Mouse (Mus musculus) heart, embryonic 14.5 days (tissue): ENCODE measurements around the gene Palld. TPM values are rescaled to one million over a fixed set of nuclear protein-coding genes. Genes with fewer than 3 reads are reported as not detected.

Experiments
- ATAC-seq: fragments of 200-750 bp; cut with Nextera tagmentation; 2 replicates; pipeline ENCODE4 v1.8.0; 2017; ENCODE audit warnings: low read depth, moderate TSS enrichment; ENCODE audit not compliant: insufficient number of reproducible peaks, insufficient read depth, low FRiP score
- H3K27ac ChIP-seq, 2 experiments: fragments of 200-500 bp in 1 of 2; fragments of 300-500 bp in 1 of 2; sonication (generic) in 1 of 2; replicated peaks in 1 of 2; 2 replicates each; pipeline ENCODE4 v1.5.1; 2012 to 2014; ENCODE audit warnings: low read depth in 2 of 2, low read length in 2 of 2, control low read depth in 1 of 2, mild to moderate bottlenecking in 1 of 2, mixed read lengths in 1 of 2; ENCODE audit not compliant: control insufficient read depth in 1 of 2, insufficient read depth in 1 of 2
- H3K27me3 ChIP-seq: fragments of 300-500 bp; sonication (generic); 2 replicates; pipeline ENCODE4 v1.6.1; 2014; ENCODE audit warnings: mild to moderate bottlenecking, low read length, control low read depth; ENCODE audit not compliant: control insufficient read depth, insufficient read depth
- H3K36me3 ChIP-seq: fragments of 300-500 bp; sonication (generic); 2 replicates; pipeline ENCODE4 v1.6.1; 2014; ENCODE audit warnings: mild to moderate bottlenecking, control low read depth, low read length, mixed read lengths; ENCODE audit not compliant: control insufficient read depth, insufficient read depth
- H3K4me1 ChIP-seq, 2 experiments: fragments of 200-500 bp in 1 of 2; fragments of 300-500 bp in 1 of 2; sonication (generic) in 1 of 2; 2 replicates each; pipeline ENCODE4 v1.6.1; 2012 to 2014; ENCODE audit warnings: low read length in 2 of 2, control low read depth in 1 of 2, mixed read lengths in 1 of 2; ENCODE audit not compliant: control insufficient read depth in 2 of 2, insufficient read depth in 2 of 2
- H3K4me2 ChIP-seq: fragments of 300-500 bp; sonication (generic); 2 replicates; pipeline ENCODE4 v1.6.1; 2014; ENCODE audit warnings: mild to moderate bottlenecking, low read length
- H3K4me3 ChIP-seq, 2 experiments: fragments of 200-500 bp in 1 of 2; fragments of 300-500 bp in 1 of 2; sonication (generic) in 1 of 2; 2 replicates each; pipeline ENCODE4 v1.5.1; 2012 to 2014; ENCODE audit warnings: low read length in 2 of 2, mild to moderate bottlenecking in 2 of 2, control low read depth in 1 of 2, low read depth in 1 of 2, moderate library complexity in 1 of 2; ENCODE audit not compliant: control insufficient read depth in 1 of 2, insufficient read depth in 1 of 2
- H3K9ac ChIP-seq: fragments of 300-500 bp; sonication (generic); 2 replicates; pipeline ENCODE4 v1.6.1; 2014; ENCODE audit warnings: mild to moderate bottlenecking, low read length
- H3K9me3 ChIP-seq: fragments of 300-500 bp; sonication (generic); 2 replicates; pipeline ENCODE4 v1.6.1; 2016; ENCODE audit warnings: low read length, control low read depth; ENCODE audit not compliant: control insufficient read depth
- WGBS: fragments of 180-500 bp; shearing (Covaris S2); extraction: QIAGEN DNeasy Blood & Tissue Kit; methylation state at CpG from one replicate; pipeline ENCODE4 v1.1.7; 2014; 5-methylcytosine and 5-hydroxymethylcytosine counted together
- polyA plus RNA-seq: library from polyadenylated mRNA; unstranded; fragments of >200 nt; fragmentation: Nextera tagmentation; extraction: Ambion mirVana; gene quantifications from 2 replicates; pipeline ENCODE4 v1.2.1, GENCODE M21; 2014

Palld gene
- polyA plus RNA-seq, 1 experiment from 2014 or later: 187 TPM

GRCm38 (mm10) chr8:61617049-61617448 is 285.4 kb downstream of the Palld start:
- H3K27me3 ChIP-seq: no peaks in the 10 kb centered on the region
- H3K9ac ChIP-seq: no peak overlapping the region
- 72% methylated on average over 3 of the region's 3 CpGs for WGBS
- no peak for ATAC-seq
- no peak overlapping the region for H3K4me3 ChIP-seq
- H3K27ac ChIP-seq: peak overlapping the region; percentile 1 to 60; a peak in 2 of 4 replicates
- H3K36me3 ChIP-seq: 0 out of 2 replicates have a peak, but pooled peaks cover 8% of the 10 kb centered on the region
- H3K4me1 ChIP-seq: peaks cover 18 to 32% of the 10 kb centered on the region in 2 experiments
- no peaks in the 10 kb centered on the region for H3K9me3 ChIP-seq
- no peak overlapping the region for H3K4me2 ChIP-seq

- 46% methylated on average over 9 of the region's 9 CpGs for WGBS
- 0 out of 2 replicates have a peak, but pooled peaks cover 8% of the 10 kb centered on the region for H3K36me3 ChIP-seq
- H3K4me2 ChIP-seq: peak overlapping the region; percentile 9; the same call in 1 of the 2 replicates
- no peak overlapping the region for H3K4me3 ChIP-seq
- peaks cover 14 to 38% of the 10 kb centered on the region in 2 experiments for H3K4me1 ChIP-seq
- H3K27ac ChIP-seq: peak overlapping the region; percentile 61 to 64
- H3K27me3 ChIP-seq: no peaks in the 10 kb centered on the region
- no peak overlapping the region for H3K9ac ChIP-seq
- H3K9me3 ChIP-seq: no peaks in the 10 kb centered on the region
- ATAC-seq: peak; percentile 77; the same call in 1 of the 2 replicates
These were observed 286.5 kb downstream of the Palld start for GRCm38 (mm10) chr8:61615711-61616697.

- ATAC-seq: no peak
- H3K4me3 ChIP-seq: no peak overlapping the region
- H3K27me3 ChIP-seq: no peaks in the 10 kb centered on the region
- H3K4me1 ChIP-seq: peaks cover 13 to 33% of the 10 kb centered on the region in 2 experiments
- 0 out of 2 replicates have a peak, but pooled peaks cover 4% of the 10 kb centered on the region for H3K36me3 ChIP-seq
- no peak overlapping the region for H3K4me2 ChIP-seq
- H3K27ac ChIP-seq: peak overlapping the region in 1 of 2 experiments; percentile 42; a peak in 1 of 4 replicates
- no peak overlapping the region; the same call in 1 of the 2 replicates for H3K9ac ChIP-seq
- 74% methylated on average over 6 of the region's 6 CpGs for WGBS
- H3K9me3 ChIP-seq: no peaks in the 10 kb centered on the region
These were observed 290.7 kb downstream of the Palld start for GRCm38 (mm10) chr8:61611741-61612140.

- no peak for ATAC-seq
- WGBS: 66% methylated on average over 7 of the region's 7 CpGs
- Histone ChIP-seq H3K9me3 (no peaks in the 10 kb centered on the region), H3K4me1 (peaks cover 15 to 30% of the 10 kb centered on the region in 2 experiments), H3K27me3 (no peaks in the 10 kb centered on the region), H3K27ac (peak overlapping the region; percentile 41 to 42; a peak in 3 of 4 replicates), H3K36me3 (0 out of 2 replicates have a peak, but pooled peaks cover 4% of the 10 kb centered on the region), H3K9ac (no peak overlapping the region), H3K4me2 (no peak overlapping the region), H3K4me3 (no peak overlapping the region)
These were observed 291.4 kb downstream of the Palld start for GRCm38 (mm10) chr8:61611077-61611476.

GRCm38 (mm10) chr8:61610546-61610945 is 291.9 kb downstream of the Palld start:
- Histone ChIP-seq H3K36me3 (0 out of 2 replicates have a peak, but pooled peaks cover 4% of the 10 kb centered on the region), H3K9me3 (no peaks in the 10 kb centered on the region), H3K9ac (no peak overlapping the region), H3K27me3 (no peaks in the 10 kb centered on the region), H3K4me1 (peaks cover 11 to 24% of the 10 kb centered on the region in 2 experiments), H3K4me2 (no peak overlapping the region), H3K27ac (peak overlapping the region; percentile 41 to 42; a peak in 2 of 4 replicates), H3K4me3 (no peak overlapping the region)
- no peak for ATAC-seq
- WGBS: 67% methylated on average over 5 of the region's 5 CpGs

GRCm38 (mm10) chr8:61607463-61607813 is 295.1 kb downstream of the Palld start:
- H3K4me2 ChIP-seq: no peak overlapping the region
- no peak for ATAC-seq
- peak overlapping the region; percentile 82 to 85 for H3K27ac ChIP-seq
- 0 out of 2 replicates have a peak overlapping the region, but pooled peaks have one; percentile 21 for H3K9ac ChIP-seq
- 0 out of 2 replicates have a peak, but pooled peaks cover 2% of the 10 kb centered on the region for H3K36me3 ChIP-seq
- peaks cover 10 to 23% of the 10 kb centered on the region in 2 experiments for H3K4me1 ChIP-seq
- H3K4me3 ChIP-seq: no peak overlapping the region
- H3K27me3 ChIP-seq: no peaks in the 10 kb centered on the region
- 51% methylated on average over 6 of the region's 6 CpGs for WGBS
- no peaks in the 10 kb centered on the region for H3K9me3 ChIP-seq

- Histone ChIP-seq H3K27ac (peak overlapping the region; percentile 82 to 85), H3K4me1 (peaks cover 10 to 23% of the 10 kb centered on the region in 2 experiments), H3K9ac (0 out of 2 replicates have a peak overlapping the region, but pooled peaks have one; percentile 21), H3K9me3 (no peaks in the 10 kb centered on the region), H3K36me3 (no peaks in the 10 kb centered on the region), H3K4me2 (peak overlapping the region; percentile 1; the same call in 1 of the 2 replicates), H3K4me3 (no peak overlapping the region; a peak in 1 of 4 replicates), H3K27me3 (no peaks in the 10 kb centered on the region)
- WGBS: 27% methylated on average over 8 of the region's 8 CpGs
- ATAC-seq: peak; percentile 78
These were observed 295.6 kb downstream of the Palld start for GRCm38 (mm10) chr8:61606795-61607462.
